Mouse (Mus musculus) heart, adult 2 months (tissue): ENCODE measurements around the gene Cttnbp2.

Experiments
- CTCF ChIP-seq: fragments of 200-600 bp; IDR thresholded peaks from 2 replicates; pipeline ENCODE4 v1.8.1; 2022; ENCODE audit warnings: antibody characterized with exemption, mild to moderate bottlenecking, moderate library complexity
- POLR2A ChIP-seq: fragments of 200-500 bp; IDR thresholded peaks from 2 replicates; pipeline ENCODE4 v1.6.1; 2011; ENCODE audit warnings: mild to moderate bottlenecking, low read depth, low read length, control low read depth; ENCODE audit not compliant: insufficient read depth

GRCm38 (mm10) chr6:18380300-18381202 is 134.1 kb downstream of the Cttnbp2 start:
- no peak for TF ChIP-seq CTCF
- no peak for TF ChIP-seq POLR2A
